Mouse (Mus musculus): Measurements from ENCODE around the gene Gm19684.
"Not testable (repeated sequence)": the region's sequence is repeated elsewhere in the genome, so short reads cannot be mapped to it uniquely, and the experiment has no call there.

Gene Gm19684

GRCm38 (mm10) chr17:36121352-36122020 is at the start of gene Gm19684:
Gene Gm19684, plus strand, starts transcription at chr17:36121678.
- peak; percentile 36 for DNase-seq (ENCODE audit: low spot score)

- DNase-seq (ENCODE audit: low spot score) = not testable (repeated sequence)
Observed at GRCm38 (mm10) chr17:36081901-36082300, 39.6 kb upstream of the Gm19684 start.

GRCm38 (mm10) chr17:36082519-36083232 is 38.8 kb upstream of the Gm19684 start:
- DNase-seq (ENCODE audit: low spot score) = not testable (repeated sequence)

- DNase-seq (ENCODE audit: low spot score) = peak; percentile 54
Observed at GRCm38 (mm10) chr17:36083266-36083869, 38.1 kb upstream of the Gm19684 start.

- DNase-seq (ENCODE audit: low spot score) = no peak
Observed at GRCm38 (mm10) chr17:36083870-36084451, 37.5 kb upstream of the Gm19684 start.

- DNase-seq (ENCODE audit: low spot score) = not testable (repeated sequence)
Observed at GRCm38 (mm10) chr17:36085976-36086375, 35.5 kb upstream of the Gm19684 start.

- not testable (repeated sequence) for DNase-seq (ENCODE audit: low spot score)
Observed at GRCm38 (mm10) chr17:36091933-36092332, 29.5 kb upstream of the Gm19684 start.

GRCm38 (mm10) chr17:36092520-36092919 is 29.0 kb upstream of the Gm19684 start:
- not testable (repeated sequence) for DNase-seq (ENCODE audit: low spot score)

- no peak for DNase-seq (ENCODE audit: low spot score)
Observed at GRCm38 (mm10) chr17:36093936-36094335, 27.5 kb upstream of the Gm19684 start.

- DNase-seq (ENCODE audit: low spot score) = not testable (repeated sequence)
Observed at GRCm38 (mm10) chr17:36099603-36100002, 21.9 kb upstream of the Gm19684 start.

GRCm38 (mm10) chr17:36102091-36102490 is 19.4 kb upstream of the Gm19684 start:
- not testable (repeated sequence) for DNase-seq (ENCODE audit: low spot score)

- not testable (repeated sequence) for DNase-seq (ENCODE audit: low spot score)
Observed at GRCm38 (mm10) chr17:36110129-36110528, 11.3 kb upstream of the Gm19684 start.

GRCm38 (mm10) chr17:36110641-36111509 is 10.6 kb upstream of the Gm19684 start:
- DNase-seq (ENCODE audit: low spot score) = not testable (repeated sequence)

- not testable (repeated sequence) for DNase-seq (ENCODE audit: low spot score)
Observed at GRCm38 (mm10) chr17:36111510-36111868, 10.0 kb upstream of the Gm19684 start.

GRCm38 (mm10) chr17:36113979-36114593 is 7.4 kb upstream of the Gm19684 start:
- DNase-seq (ENCODE audit: low spot score) = peak; percentile 51

- DNase-seq (ENCODE audit: low spot score) = not testable (repeated sequence)
Observed at GRCm38 (mm10) chr17:36116545-36116944, 4.9 kb upstream of the Gm19684 start.

GRCm38 (mm10) chr17:36120839-36121238 is 639 bp upstream of the Gm19684 start:
- DNase-seq (ENCODE audit: low spot score) = peak; percentile 34

GRCm38 (mm10) chr17:36124111-36124510 is 2.6 kb downstream of the Gm19684 start:
- DNase-seq (ENCODE audit: low spot score) = not testable (repeated sequence)

- not testable (repeated sequence) for DNase-seq (ENCODE audit: low spot score)
Observed at GRCm38 (mm10) chr17:36128525-36128924, 7.0 kb downstream of the Gm19684 start.

- not testable (repeated sequence) for DNase-seq (ENCODE audit: low spot score)
Observed at GRCm38 (mm10) chr17:36128968-36129817, 7.7 kb downstream of the Gm19684 start, which contains the start of gene Gm7030. Gene Gm7030, minus strand, starts transcription at chr17:36129425.
